Mouse (Mus musculus) NIH3T3 (cell line): Measurements from ENCODE around the gene Apol6.
"Not testable (repeated sequence)": the region's sequence is repeated elsewhere in the genome, so short reads cannot be mapped to it uniquely, and the experiment has no call there.

Experiments used
- DNase-seq: peaks from one replicate; pipeline ENCODE4 v3.0.0-alpha.2; 2012; ENCODE audit warnings: low read depth

Apol6 gene

GRCm38 (mm10) chr15:77031271-77031670 lies 13.3 kb upstream of the Apol6 start:
- no peak for DNase-seq

GRCm38 (mm10) chr15:77034526-77034925 lies 10.0 kb upstream of the Apol6 start:
- no peak for DNase-seq

DNA sequence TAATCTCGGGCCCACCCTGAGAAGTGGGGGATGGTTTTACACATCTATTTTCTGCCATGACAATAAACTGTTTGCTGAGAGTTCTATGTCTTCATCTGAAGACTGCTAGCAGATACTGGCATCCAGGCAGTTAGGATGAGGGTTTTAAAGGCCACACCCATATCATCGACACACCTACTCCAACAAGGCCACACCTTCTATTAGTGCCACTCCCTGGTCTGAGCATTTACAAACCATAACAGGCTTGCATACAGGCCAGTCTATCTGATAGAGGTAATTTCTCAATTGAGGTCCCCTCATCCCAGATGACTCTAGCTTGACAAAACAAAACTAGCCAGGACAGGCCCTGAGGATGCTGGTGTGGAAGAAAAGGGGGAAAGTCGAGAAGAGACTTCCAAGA lies 8.9 kb upstream of the Apol6 start:
- no peak for DNase-seq

GRCm38 (mm10) chr15:77036320-77036988 lies 8.1 kb upstream of the Apol6 start:
- DNase-seq, result peak; percentile 99

- DNase-seq, result no peak
These were observed 7.6 kb upstream of the Apol6 start for GRCm38 (mm10) chr15:77036989-77037277.

GRCm38 (mm10) chr15:77037278-77038161 lies 7.0 kb upstream of the Apol6 start:
- DNase-seq, result peak; percentile 94

GRCm38 (mm10) chr15:77039211-77039700 lies 5.3 kb upstream of the Apol6 start:
- no peak for DNase-seq

DNA sequence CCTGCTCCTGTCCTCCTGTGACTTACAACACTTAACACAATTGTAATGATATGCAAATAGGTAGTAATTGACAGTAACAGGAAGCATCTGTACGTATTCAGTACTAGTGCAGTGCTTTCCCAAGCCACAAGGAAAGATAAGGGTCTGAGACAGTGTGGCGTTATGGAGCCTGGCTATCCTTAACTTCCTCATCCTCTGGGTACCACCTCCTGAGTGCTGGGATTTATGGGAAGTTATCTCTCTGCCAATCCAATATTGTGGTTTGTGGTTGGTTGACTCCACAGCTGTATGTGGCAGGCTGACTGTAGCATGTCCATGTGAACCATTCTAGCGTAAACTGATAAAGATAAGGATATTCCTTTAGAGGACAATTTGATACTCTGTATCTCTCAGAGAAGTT lies 3.7 kb upstream of the Apol6 start:
- DNase-seq, result no peak

DNA sequence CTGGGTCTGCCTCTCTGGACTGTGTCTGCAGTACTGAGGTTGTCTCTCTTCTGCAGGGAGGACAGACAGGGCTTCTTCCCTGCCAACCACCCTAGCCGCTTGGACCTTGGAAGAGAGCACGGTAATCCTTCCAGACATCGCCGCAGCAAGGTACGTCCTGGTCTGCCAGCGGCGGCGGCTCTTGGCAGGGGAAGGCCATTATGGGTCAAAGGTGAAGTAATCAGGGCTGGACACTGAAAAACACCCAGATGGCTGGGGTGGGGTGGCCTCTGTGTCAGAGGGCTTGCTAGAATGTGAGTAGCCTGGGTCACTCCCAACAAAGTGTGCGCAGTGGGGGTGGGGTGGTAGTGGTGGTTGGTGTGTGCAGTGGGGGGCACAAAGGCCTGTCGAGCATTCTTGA lies 1.1 kb downstream of the Apol6 start:
- DNase-seq, result no peak

DNA sequence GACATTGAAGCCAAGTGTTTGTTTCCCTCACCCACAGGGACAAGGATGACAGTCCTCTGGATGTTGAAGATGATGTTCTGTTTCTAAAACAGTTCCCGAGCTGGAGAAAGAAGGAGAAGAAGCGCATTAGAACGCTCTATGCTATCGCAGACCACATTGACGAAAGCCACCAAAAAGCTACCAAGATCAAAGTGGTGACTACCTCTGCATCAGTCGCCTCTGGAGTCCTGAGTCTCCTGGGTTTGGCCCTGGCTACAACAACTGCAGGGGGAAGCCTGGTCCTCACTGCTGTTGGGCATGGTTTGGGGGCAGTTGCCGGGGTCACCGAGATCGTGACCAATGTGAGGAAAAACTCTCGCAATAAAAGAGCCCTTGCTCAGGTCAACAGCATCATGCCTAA lies 6.0 kb downstream of the Apol6 start, which contains the start of gene Mb:
Gene Mb (minus strand): TSS at position 101 of the 400 bp plus-strand sequence.
- DNase-seq, result no peak

- DNase-seq, result no peak
These were observed 7.6 kb downstream of the Apol6 start for GRCm38 (mm10) chr15:77052176-77052575.

DNA sequence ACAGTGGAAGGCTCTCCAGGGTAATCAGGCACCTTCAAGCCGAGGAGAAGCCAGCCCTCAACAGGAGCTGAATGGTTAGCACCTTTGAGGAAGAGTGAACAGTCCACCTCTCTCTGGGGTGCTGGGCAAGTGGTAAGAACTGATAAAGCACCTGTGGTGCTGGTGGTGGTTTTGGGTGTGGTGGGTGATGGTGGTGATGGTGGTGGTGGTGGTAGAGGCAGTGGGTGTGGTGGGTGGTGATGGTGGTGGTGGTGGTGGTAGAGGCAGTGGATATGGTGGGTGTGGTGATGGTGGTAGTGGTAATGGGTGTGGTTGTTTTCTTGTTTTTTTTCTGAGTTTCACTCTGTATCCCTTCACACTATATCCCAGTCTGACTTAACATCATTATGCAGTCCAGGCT lies 8.5 kb downstream of the Apol6 start:
- no peak for DNase-seq

- DNase-seq, result no peak
These were observed 10.2 kb downstream of the Apol6 start for GRCm38 (mm10) chr15:77054611-77055175.

- DNase-seq, result peak; percentile 60
These were observed 11.7 kb downstream of the Apol6 start for GRCm38 (mm10) chr15:77056001-77056790.

- no peak for DNase-seq
These were observed 12.2 kb downstream of the Apol6 start for GRCm38 (mm10) chr15:77056791-77057051.

GRCm38 (mm10) chr15:77058566-77058965 lies 14.0 kb downstream of the Apol6 start:
- DNase-seq, result peak; percentile 76

- not testable (repeated sequence) for DNase-seq
These were observed 14.9 kb downstream of the Apol6 start for GRCm38 (mm10) chr15:77059416-77059815.

- no peak for DNase-seq
These were observed 18.2 kb downstream of the Apol6 start for GRCm38 (mm10) chr15:77062746-77063145.

- DNase-seq, result no peak
These were observed 20.8 kb downstream of the Apol6 start for GRCm38 (mm10) chr15:77065259-77065852.

- DNase-seq, result no peak
These were observed 21.7 kb downstream of the Apol6 start for GRCm38 (mm10) chr15:77066233-77066632.

GRCm38 (mm10) chr15:77068439-77068861 lies 23.9 kb downstream of the Apol6 start:
- DNase-seq, result peak; percentile 52

- DNase-seq, result peak; percentile 77
These were observed 24.5 kb downstream of the Apol6 start for GRCm38 (mm10) chr15:77069019-77069418.
